Mouse (Mus musculus) bone marrow macrophage, adult 2 months (primary cell): Measurements from ENCODE around the gene Tead1. TPM values are rescaled to one million over a fixed set of nuclear protein-coding genes. Genes with fewer than 3 reads are reported as not detected.

Source experiments
- H3K27ac ChIP-seq: 2 replicates; pipeline ENCODE4 v1.5.1; 2012; ENCODE audit warnings: low read depth, low read length; ENCODE audit not compliant: insufficient read depth
- H3K4me1 ChIP-seq: 2 replicates; pipeline ENCODE4 v1.6.1; 2012; ENCODE audit warnings: low read length; ENCODE audit not compliant: control insufficient read depth, insufficient read depth
- H3K4me3 ChIP-seq: 2 replicates; pipeline ENCODE4 v1.5.1; 2012; ENCODE audit warnings: mild to moderate bottlenecking, low read length, moderate library complexity; ENCODE audit not compliant: insufficient read depth
- CTCF ChIP-seq: IDR thresholded peaks from 2 replicates; pipeline ENCODE4 v1.5.1; 2012; ENCODE audit warnings: low read depth, mild to moderate bottlenecking, low read length, moderate library complexity
- POLR2A ChIP-seq: IDR thresholded peaks from 2 replicates; pipeline ENCODE4 v1.6.1; 2012; ENCODE audit warnings: mild to moderate bottlenecking, low read depth, low read length, borderline replicate concordance
- polyA plus RNA-seq: library from polyadenylated mRNA; stranded (reverse); fragments of >200 nt; gene quantifications from 2 replicates; pipeline ENCODE4 v1.2.4, GENCODE M21; 2012; ENCODE audit not compliant: missing spikeins, insufficient read depth, insufficient read length

Tead1 gene
- polyA plus RNA-seq, 1 experiment = 0.67 TPM

GRCm38 (mm10) chr7:112810752-112811151, 131.6 kb downstream of the Tead1 start:
- no peak overlapping the region for H3K4me3 ChIP-seq
- TF ChIP-seq CTCF (no peak), POLR2A (no peak)
- H3K4me1 ChIP-seq = no peaks in the 10 kb centered on the region
- H3K27ac ChIP-seq = no peak overlapping the region

- Histone ChIP-seq H3K4me1 (no peaks in the 10 kb centered on the region), H3K27ac (no peak overlapping the region), H3K4me3 (no peak overlapping the region)
- TF ChIP-seq CTCF = no peak
- TF ChIP-seq POLR2A = no peak
These were observed 133.1 kb downstream of the Tead1 start for GRCm38 (mm10) chr7:112812037-112812775.

- Histone ChIP-seq H3K27ac (no peak overlapping the region), H3K4me1 (no peaks in the 10 kb centered on the region), H3K4me3 (no peak overlapping the region)
- TF ChIP-seq CTCF (no peak), POLR2A (no peak)
These were observed 134.0 kb downstream of the Tead1 start for GRCm38 (mm10) chr7:112813163-112813562.

GRCm38 (mm10) chr7:112813731-112814306, 134.7 kb downstream of the Tead1 start:
- TF ChIP-seq CTCF (no peak), POLR2A (no peak)
- Histone ChIP-seq H3K4me3 (no peak overlapping the region), H3K27ac (no peak overlapping the region), H3K4me1 (no peaks in the 10 kb centered on the region)

- Histone ChIP-seq H3K4me3 (no peak overlapping the region), H3K27ac (no peak overlapping the region), H3K4me1 (no peaks in the 10 kb centered on the region)
- no peak for TF ChIP-seq POLR2A
- TF ChIP-seq CTCF = no peak
These were observed 136.9 kb downstream of the Tead1 start for GRCm38 (mm10) chr7:112816016-112816415.

- Histone ChIP-seq H3K4me3 (no peak overlapping the region), H3K27ac (no peak overlapping the region), H3K4me1 (no peaks in the 10 kb centered on the region)
- TF ChIP-seq CTCF (no peak), POLR2A (no peak)
These were observed 140.7 kb downstream of the Tead1 start for GRCm38 (mm10) chr7:112819833-112820232.

- TF ChIP-seq POLR2A (no peak), CTCF (no peak)
- no peak overlapping the region for H3K27ac ChIP-seq
These were observed 143.8 kb downstream of the Tead1 start for GRCm38 (mm10) chr7:112822879-112823278.

GRCm38 (mm10) chr7:112823621-112824020, 144.5 kb downstream of the Tead1 start:
- no peak overlapping the region for H3K4me3 ChIP-seq
- TF ChIP-seq POLR2A (no peak), CTCF (no peak)
- H3K4me1 ChIP-seq = peaks cover 8% of the 10 kb centered on the region
- H3K27ac ChIP-seq = no peak overlapping the region

More at GRCm38 (mm10) chr7:112822879-112823278, 143.8 kb downstream of the Tead1 start:
- H3K4me1 ChIP-seq = peaks cover 8% of the 10 kb centered on the region
- no peak overlapping the region for H3K4me3 ChIP-seq

GRCm38 (mm10) chr7:112825339-112825781, 146.2 kb downstream of the Tead1 start:
- H3K4me3 ChIP-seq = no peak overlapping the region
- no peak for TF ChIP-seq POLR2A
- no peak overlapping the region for H3K27ac ChIP-seq
- peaks cover 8% of the 10 kb centered on the region for H3K4me1 ChIP-seq
